ENCODE assay signal across 8 mouse cellular contexts in genomic region chr1:52952551-52953397, GRCm38 (mm10).
DNase-seq lines count a peak whose midpoint lies in the region; ATAC-seq lines count a peak whose summit lies in the region.

No protein-coding gene starts in this region.

- WGBS in embryonic facial prominence, embryonic 15.5 days: under 1% methylated on average over 47 of the region's 47 CpGs
- under 1% methylated on average over 47 of the region's 47 CpGs for whole genome bisulfite sequencing in hindbrain, embryonic 15.5 days
- WGBS in limb, embryonic 15.5 days: under 1% methylated on average over 41 of the region's 47 CpGs
- 1% methylated on average over 47 of the region's 47 CpGs for WGBS in midbrain, embryonic 12.5 days

- DNase-seq in adrenal gland, postnatal 25 days: peak; percentile 10
- peak; percentile 45 for DNase-seq in testis, postnatal 10 days (ENCODE audit: low spot score)

- peaks cover 6% of the 10 kb centered on the region for H3K4me1 ChIP-seq in erythroblast, embryonic 14.5 days (ENCODE audit: control insufficient read depth)
- peaks cover 12% of the 10 kb centered on the region; the same call in 1 of the 2 replicates for H3K4me1 ChIP-seq in embryonic facial prominence, embryonic 15.5 days
- H3K4me1 ChIP-seq in hindbrain, embryonic 15.5 days (replicated peaks): peaks cover 13% of the 10 kb centered on the region
- peaks cover 17% of the 10 kb centered on the region for H3K4me1 ChIP-seq in limb, embryonic 15.5 days
- peaks cover 20% of the 10 kb centered on the region for H3K4me1 ChIP-seq in midbrain, embryonic 12.5 days

- peak overlapping the region; percentile 97 for H3K4me2 ChIP-seq in embryonic facial prominence, embryonic 15.5 days (replicated peaks)
- H3K4me2 ChIP-seq in hindbrain, embryonic 15.5 days: peak overlapping the region; percentile 99
- peak overlapping the region; percentile 98 for H3K4me2 ChIP-seq in limb, embryonic 15.5 days
- H3K4me2 ChIP-seq in midbrain, embryonic 12.5 days (replicated peaks): peak overlapping the region; percentile 96

- no peaks in the 10 kb centered on the region for H3K9me3 ChIP-seq in erythroblast, embryonic 14.5 days (ENCODE audit: control insufficient read depth, low read length)
- no peaks in the 10 kb centered on the region for H3K9me3 ChIP-seq in embryonic facial prominence, embryonic 15.5 days (replicated peaks)
- no peaks in the 10 kb centered on the region for H3K9me3 ChIP-seq in hindbrain, embryonic 15.5 days
- H3K9me3 ChIP-seq in limb, embryonic 15.5 days: no peaks in the 10 kb centered on the region
- no peaks in the 10 kb centered on the region for H3K9me3 ChIP-seq in midbrain, embryonic 12.5 days

- H3K9ac ChIP-seq in embryonic facial prominence, embryonic 15.5 days: peak overlapping the region; percentile 31; the same call in 1 of the 2 replicates
- peak overlapping the region; percentile 61 for H3K9ac ChIP-seq in hindbrain, embryonic 15.5 days
- peak overlapping the region; percentile 48 for H3K9ac ChIP-seq in limb, embryonic 15.5 days
- H3K9ac ChIP-seq in midbrain, embryonic 12.5 days (replicated peaks): peak overlapping the region; percentile 60

- peaks cover 23% of the 10 kb centered on the region for H3K27me3 ChIP-seq in erythroblast, embryonic 14.5 days (ENCODE audit: control insufficient read depth)
- H3K27me3 ChIP-seq in embryonic facial prominence, embryonic 15.5 days: no peaks in the 10 kb centered on the region
- H3K27me3 ChIP-seq in hindbrain, embryonic 15.5 days: no peaks in the 10 kb centered on the region
- peaks cover 9% of the 10 kb centered on the region; the same call in 1 of the 2 replicates for H3K27me3 ChIP-seq in limb, embryonic 15.5 days
- H3K27me3 ChIP-seq in midbrain, embryonic 12.5 days: peaks cover 15% of the 10 kb centered on the region; the same call in 1 of the 2 replicates

- no peaks in the 10 kb centered on the region for H3K36me3 ChIP-seq in erythroblast, embryonic 14.5 days (ENCODE audit: control insufficient read depth)
- H3K36me3 ChIP-seq in embryonic facial prominence, embryonic 15.5 days: no peaks in the 10 kb centered on the region
- H3K36me3 ChIP-seq in hindbrain, embryonic 15.5 days: no peaks in the 10 kb centered on the region
- H3K36me3 ChIP-seq in limb, embryonic 15.5 days: no peaks in the 10 kb centered on the region
- H3K36me3 ChIP-seq in midbrain, embryonic 12.5 days: no peaks in the 10 kb centered on the region

- H3K27ac ChIP-seq in embryonic facial prominence, embryonic 15.5 days (replicated peaks): no peak overlapping the region
- H3K27ac ChIP-seq in hindbrain, embryonic 15.5 days (replicated peaks): no peak overlapping the region
- H3K27ac ChIP-seq in limb, embryonic 15.5 days: no peak overlapping the region
- H3K27ac ChIP-seq in midbrain, embryonic 12.5 days (replicated peaks): no peak overlapping the region

- H3K4me3 ChIP-seq in erythroblast, embryonic 14.5 days (replicated peaks): peak overlapping the region; percentile 51
- H3K4me3 ChIP-seq in embryonic facial prominence, embryonic 15.5 days (replicated peaks): peak overlapping the region; percentile 54
- peak overlapping the region; percentile 67 for H3K4me3 ChIP-seq in hindbrain, embryonic 15.5 days
- H3K4me3 ChIP-seq in limb, embryonic 15.5 days: peak overlapping the region; percentile 53
- H3K4me3 ChIP-seq in midbrain, embryonic 12.5 days: peak overlapping the region; percentile 58

- ATAC-seq in erythroblast, adult 5-6 weeks (replicated peaks; ENCODE audit: low FRiP score, poor library complexity, severe bottlenecking): no peak
- ATAC-seq in embryonic facial prominence, embryonic 15.5 days (ENCODE audit: insufficient number of reproducible peaks, low FRiP score, low TSS enrichment, low read depth): peak; percentile 69
- ATAC-seq in hindbrain, embryonic 15.5 days (ENCODE audit: low FRiP score, low read depth): peak; percentile 88
- peak; percentile 44 for ATAC-seq in limb, embryonic 15.5 days (ENCODE audit: insufficient number of reproducible peaks, low FRiP score, low TSS enrichment, low read depth)
- ATAC-seq in midbrain, embryonic 12.5 days (ENCODE audit: low FRiP score, low read depth): peak; percentile 82
